Mouse (Mus musculus): ENCODE results near the gene 5830411N06Rik. TPM values are rescaled to one million over a fixed set of nuclear protein-coding genes. Genes with fewer than 3 reads are reported as not detected.

Gene 5830411N06Rik
- polyA plus RNA-seq (2012; rRNA removed), result not detected in 2 replicates

DNA sequence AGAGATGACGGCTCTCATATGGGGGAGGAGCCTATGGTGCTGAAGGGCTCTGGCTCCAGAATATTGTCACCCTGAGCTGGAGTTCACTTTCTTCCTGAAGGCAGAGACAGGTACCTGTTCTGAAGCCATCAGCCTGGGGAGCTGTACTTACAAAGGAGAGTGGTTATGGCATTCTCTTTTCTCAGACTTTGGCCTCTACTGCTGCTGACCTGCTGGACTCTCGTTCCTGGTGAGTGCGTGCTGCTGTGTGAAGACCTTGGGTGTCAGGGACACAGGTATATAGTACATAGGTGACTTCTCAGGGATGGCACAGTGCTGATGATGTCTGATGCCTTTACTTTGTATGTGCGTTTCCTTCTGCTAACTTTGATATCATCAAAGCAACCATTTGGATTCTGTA lies at the start of gene 5830411N06Rik:
TSS of gene 5830411N06Rik (plus strand) at position 69 of the 400 bp plus-strand sequence.

DNA sequence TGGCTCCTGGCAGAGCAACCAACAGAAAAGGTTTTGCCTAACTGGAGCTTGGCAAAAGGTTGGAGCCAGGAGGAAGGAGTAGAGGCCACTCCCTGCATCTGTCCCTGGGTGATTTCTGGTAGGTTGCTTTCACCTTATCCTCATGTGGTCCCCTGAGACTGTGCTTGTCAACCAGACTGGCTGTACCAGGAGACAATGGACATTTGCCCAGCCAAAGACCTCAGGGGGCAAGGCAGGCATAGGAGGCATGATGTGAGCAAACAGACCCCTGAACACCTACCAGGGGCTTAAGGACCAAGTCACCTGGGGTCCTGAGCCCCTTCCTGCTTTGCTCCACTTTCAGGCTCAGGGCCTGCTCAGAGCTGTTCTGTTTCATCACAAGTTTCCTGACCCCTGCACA lies 41.2 kb upstream of the 5830411N06Rik start, which contains the start of gene Olfr524:
TSS of gene Olfr524 (minus strand) at position 101 of the 400 bp plus-strand sequence.

GRCm38 (mm10) chr7:140217967-140218366 lies 29.1 kb upstream of the 5830411N06Rik start, which contains the start of gene Cd163l1:
Gene Cd163l1 (plus strand): TSS chr7:140218267.

GRCm38 (mm10) chr7:140320558-140320957 lies 73.5 kb downstream of the 5830411N06Rik start, which contains the start of gene Olfr525:
Gene Olfr525 (plus strand): TSS chr7:140320858.

GRCm38 (mm10) chr7:140333717-140334116 lies 86.6 kb downstream of the 5830411N06Rik start, which contains the start of gene Olfr527:
Gene Olfr527 (plus strand): TSS chr7:140334017.

Other genes with a start within 250 kb of the 5830411N06Rik start
- 51.6 and 53.6 TPM in 2 replicates for gene Zfp511, start 210.9 kb upstream of the 5830411N06Rik start, polyA plus RNA-seq (2012; rRNA removed)
- 47.7 and 68.0 TPM in 2 replicates for gene Tubgcp2, start 210.6 kb upstream of the 5830411N06Rik start, polyA plus RNA-seq (2012; rRNA removed)
- 10.2 and 11.3 TPM in 2 replicates for gene Msx3, start 198.2 kb upstream of the 5830411N06Rik start, polyA plus RNA-seq (2012; rRNA removed)
- 6.7 and 10.7 TPM in 2 replicates for gene Caly, start 164.7 kb upstream of the 5830411N06Rik start, polyA plus RNA-seq (2012; rRNA removed)
- 1.5 TPM in 1 of 2 replicates, not detected in the other for gene Prap1, start 153.9 kb upstream of the 5830411N06Rik start, polyA plus RNA-seq (2012; rRNA removed)
- 20.8 and 23.8 TPM in 2 replicates for gene Fuom, start 144.8 kb upstream of the 5830411N06Rik start, polyA plus RNA-seq (2012; rRNA removed)
- gene Paox, start 131.5 kb upstream of the 5830411N06Rik start, polyA plus RNA-seq (2012; rRNA removed), result 8.5 and 9.3 TPM in 2 replicates
- 94.1 and 116 TPM in 2 replicates for gene Echs1, start 130.8 kb upstream of the 5830411N06Rik start, polyA plus RNA-seq (2012; rRNA removed)
- gene Mtg1, start 109.7 kb upstream of the 5830411N06Rik start, polyA plus RNA-seq (2012; rRNA removed), result 31.4 and 49.2 TPM in 2 replicates
- gene Sprn, start 92.4 kb upstream of the 5830411N06Rik start, polyA plus RNA-seq (2012; rRNA removed), result 0.80 and 0.83 TPM in 2 replicates
- not detected in 2 replicates for gene Olfr522, start 82.5 kb upstream of the 5830411N06Rik start, polyA plus RNA-seq (2012; rRNA removed)
- gene Olfr523, start 74.1 kb upstream of the 5830411N06Rik start, polyA plus RNA-seq (2012; rRNA removed), result not detected in 2 replicates
- gene Olfr524, start 41.3 kb upstream of the 5830411N06Rik start, polyA plus RNA-seq (2012; rRNA removed), result not detected in 2 replicates
- gene Cd163l1, start 29.0 kb upstream of the 5830411N06Rik start, polyA plus RNA-seq (2012; rRNA removed), result 0.04 TPM in 1 of 2 replicates, not detected in the other
- gene Olfr525, start 73.6 kb downstream of the 5830411N06Rik start, polyA plus RNA-seq (2012; rRNA removed), result not detected in 2 replicates
- not detected in 2 replicates for gene Olfr527, start 86.7 kb downstream of the 5830411N06Rik start, polyA plus RNA-seq (2012; rRNA removed)
- not detected in 2 replicates for gene Olfr60, start 114.4 kb downstream of the 5830411N06Rik start, polyA plus RNA-seq (2012; rRNA removed)
- not detected in 2 replicates for gene Olfr530, start 129.0 kb downstream of the 5830411N06Rik start, polyA plus RNA-seq (2012; rRNA removed)
- not detected in 2 replicates for gene Olfr531, start 155.6 kb downstream of the 5830411N06Rik start, polyA plus RNA-seq (2012; rRNA removed)
- gene Olfr532, start 174.4 kb downstream of the 5830411N06Rik start, polyA plus RNA-seq (2012; rRNA removed), result not detected in 2 replicates
- gene Olfr533, start 216.1 kb downstream of the 5830411N06Rik start, polyA plus RNA-seq (2012; rRNA removed), result not detected in 2 replicates
- gene Olfr535, start 236.9 kb downstream of the 5830411N06Rik start, polyA plus RNA-seq (2012; rRNA removed), result not detected in 2 replicates

Data from central nervous system, embryonic 11.5 days (tissue).